Mouse (Mus musculus) olfactory bulb, adult 2 months (tissue): ENCODE measurements around the gene Llph.

ENCODE experiments used
- CTCF ChIP-seq: fragments of 200-500 bp; IDR thresholded peaks from 2 replicates; pipeline ENCODE4 v1.5.1; 2012; ENCODE audit warnings: low read depth, mild to moderate bottlenecking, low read length, moderate library complexity; ENCODE audit not compliant: insufficient read depth
- POLR2A ChIP-seq: fragments of 200-500 bp; IDR thresholded peaks from 2 replicates; pipeline ENCODE4 v1.6.1; 2012; ENCODE audit warnings: mild to moderate bottlenecking, low read depth, low read length, moderate library complexity; ENCODE audit not compliant: insufficient read depth

GRCm38 (mm10) chr10:120209539-120209925, 17.3 kb upstream of the Llph start:
- no peak for TF ChIP-seq CTCF
- TF ChIP-seq POLR2A, result no peak
